Mouse (Mus musculus): ENCODE results near the gene Gnb2. TPM values are rescaled to one million over a fixed set of nuclear protein-coding genes. Genes with fewer than 3 reads are reported as not detected.

Gene Gnb2
- polyA plus RNA-seq, 1 experiment from 2014 or later: 483 TPM

- Histone ChIP-seq H3K9ac (peak overlapping the region; percentile 99), H3K27me3 (no peaks in the 10 kb centered on the region), H3K4me1 (peaks cover 50% of the 10 kb centered on the region), H3K27ac (peak overlapping the region; percentile 7; the same call in 1 of the 2 replicates), H3K4me2 (peak overlapping the region; percentile 93), H3K4me3 (peak overlapping the region; percentile 97), H3K9me3 (replicated peaks) (no peaks in the 10 kb centered on the region), H3K36me3 (ENCODE audit: poor library complexity, severe bottlenecking) (peaks cover 12% of the 10 kb centered on the region)
- WGBS: 82% methylated on average over 11 of the region's 11 CpGs
- ATAC-seq: peak; percentile 16; the same call in 1 of the 2 replicates
These were observed 20.2 kb downstream of the Gnb2 start for GRCm38 (mm10) chr5:137512847-137513794.

- H3K9ac ChIP-seq: peak overlapping the region; percentile 99
- H3K4me3 ChIP-seq: peak overlapping the region; percentile 97
- H3K27ac ChIP-seq: no peak overlapping the region
- H3K4me1 ChIP-seq: peaks cover 50% of the 10 kb centered on the region
- no peak for ATAC-seq
- peak overlapping the region; percentile 93 for H3K4me2 ChIP-seq
- no peaks in the 10 kb centered on the region for H3K27me3 ChIP-seq
- 62% methylated on average over 3 of the region's 3 CpGs for WGBS
- H3K9me3 ChIP-seq (replicated peaks): no peaks in the 10 kb centered on the region
- H3K36me3 ChIP-seq (ENCODE audit: poor library complexity, severe bottlenecking): peaks cover 10% of the 10 kb centered on the region
These were observed 21.6 kb downstream of the Gnb2 start for GRCm38 (mm10) chr5:137511706-137512105.

- peak overlapping the region; percentile 99 for H3K9ac ChIP-seq
- H3K9me3 ChIP-seq (replicated peaks): no peaks in the 10 kb centered on the region
- H3K4me1 ChIP-seq: peaks cover 49% of the 10 kb centered on the region
- H3K4me3 ChIP-seq: peak overlapping the region; percentile 97
- H3K27me3 ChIP-seq: no peaks in the 10 kb centered on the region
- peak; percentile 48 for ATAC-seq
- H3K36me3 ChIP-seq (ENCODE audit: poor library complexity, severe bottlenecking): peaks cover 10% of the 10 kb centered on the region
- peak overlapping the region; percentile 93 for H3K4me2 ChIP-seq
- whole genome bisulfite sequencing: under 1% methylated on average over 39 of the region's 83 CpGs
- H3K27ac ChIP-seq: peak overlapping the region; percentile 89
These were observed 22.5 kb downstream of the Gnb2 start for GRCm38 (mm10) chr5:137510573-137511390.

- Histone ChIP-seq H3K4me1 (peaks cover 43% of the 10 kb centered on the region), H3K27me3 (no peaks in the 10 kb centered on the region), H3K27ac (peak overlapping the region; percentile 89), H3K9me3 (replicated peaks) (no peaks in the 10 kb centered on the region), H3K36me3 (ENCODE audit: poor library complexity, severe bottlenecking) (peaks cover 9% of the 10 kb centered on the region), H3K9ac (peak overlapping the region; percentile 99), H3K4me3 (peak overlapping the region; percentile 97), H3K4me2 (peak overlapping the region; percentile 93)
- WGBS: 1% methylated on average over 36 of the region's 52 CpGs
- peak; percentile 84 for ATAC-seq
These were observed 23.3 kb downstream of the Gnb2 start for GRCm38 (mm10) chr5:137510014-137510501.

- H3K27me3 ChIP-seq: no peaks in the 10 kb centered on the region
- H3K9me3 ChIP-seq (replicated peaks): no peaks in the 10 kb centered on the region
- no peak overlapping the region for H3K4me2 ChIP-seq
- H3K27ac ChIP-seq: no peak overlapping the region
- no peak for ATAC-seq
- H3K4me3 ChIP-seq: no peak overlapping the region
- H3K4me1 ChIP-seq: peaks cover 22% of the 10 kb centered on the region
- H3K9ac ChIP-seq: no peak overlapping the region; the same call in 1 of the 2 replicates
- 81% methylated on average over 6 of the region's 6 CpGs for WGBS
- peaks cover 5% of the 10 kb centered on the region for H3K36me3 ChIP-seq (ENCODE audit: poor library complexity, severe bottlenecking)
These were observed 29.3 kb downstream of the Gnb2 start for GRCm38 (mm10) chr5:137504041-137504440.

- WGBS: under 1% methylated on average over 29 of the region's 30 CpGs
- ATAC-seq: peak; percentile 78
These were observed 30.6 kb downstream of the Gnb2 start for GRCm38 (mm10) chr5:137502667-137503110.

GRCm38 (mm10) chr5:137501709-137502666, 31.3 kb downstream of the Gnb2 start, which contains the start of gene Pop7:
Pop7 (minus strand) TSS chr5:137502518.
- WGBS: 2% methylated on average over 64 of the region's 64 CpGs
- Histone ChIP-seq H3K4me1 (peaks cover 22% of the 10 kb centered on the region), H3K4me3 (peak within 1 kb of the TSS; percentile 65), H3K36me3 (ENCODE audit: poor library complexity, severe bottlenecking) (peaks cover 5% of the 10 kb centered on the region), H3K9ac (peak within 1 kb of the TSS; percentile 81), H3K27ac (peak within 1 kb of the TSS; percentile 96), H3K9me3 (replicated peaks) (no peaks in the 10 kb centered on the region), H3K4me2 (peak within 1 kb of the TSS; percentile 80), H3K27me3 (no peaks in the 10 kb centered on the region)
- peak; percentile 95 for ATAC-seq

More at GRCm38 (mm10) chr5:137502667-137503110, 30.6 kb downstream of the Gnb2 start:
- H3K9me3 ChIP-seq (replicated peaks): no peaks in the 10 kb centered on the region
- peaks cover 5% of the 10 kb centered on the region for H3K36me3 ChIP-seq (ENCODE audit: poor library complexity, severe bottlenecking)
- H3K27me3 ChIP-seq: no peaks in the 10 kb centered on the region
- peak overlapping the region; percentile 64 for H3K4me2 ChIP-seq
- H3K9ac ChIP-seq: peak overlapping the region; percentile 60
- H3K27ac ChIP-seq: peak overlapping the region; percentile 96
- peaks cover 22% of the 10 kb centered on the region for H3K4me1 ChIP-seq
- H3K4me3 ChIP-seq: peak overlapping the region; percentile 65

GRCm38 (mm10) chr5:137500186-137500585, 33.1 kb downstream of the Gnb2 start:
- H3K27me3 ChIP-seq: no peaks in the 10 kb centered on the region
- H3K9me3 ChIP-seq (replicated peaks): no peaks in the 10 kb centered on the region
- no peak overlapping the region for H3K27ac ChIP-seq
- H3K9ac ChIP-seq: no peak overlapping the region
- WGBS: 94% methylated on average over 7 of the region's 7 CpGs
- H3K4me3 ChIP-seq: no peak overlapping the region
- peaks cover 5% of the 10 kb centered on the region for H3K36me3 ChIP-seq (ENCODE audit: poor library complexity, severe bottlenecking)
- no peak for ATAC-seq
- H3K4me2 ChIP-seq: no peak overlapping the region
- peaks cover 22% of the 10 kb centered on the region for H3K4me1 ChIP-seq

- H3K27me3 ChIP-seq: no peaks in the 10 kb centered on the region
- no peaks in the 10 kb centered on the region for H3K36me3 ChIP-seq (ENCODE audit: poor library complexity, severe bottlenecking)
- H3K4me1 ChIP-seq: no peaks in the 10 kb centered on the region
- H3K4me2 ChIP-seq: no peak overlapping the region
- H3K9ac ChIP-seq: no peak overlapping the region
- H3K9me3 ChIP-seq (replicated peaks): no peaks in the 10 kb centered on the region
- H3K27ac ChIP-seq: no peak overlapping the region
- 85% methylated on average over 13 of the region's 13 CpGs for WGBS
- H3K4me3 ChIP-seq: no peak overlapping the region
- ATAC-seq: no peak
These were observed 39.5 kb downstream of the Gnb2 start for GRCm38 (mm10) chr5:137493831-137494230.

- Histone ChIP-seq H3K9me3 (replicated peaks) (no peaks in the 10 kb centered on the region), H3K4me1 (no peaks in the 10 kb centered on the region), H3K27ac (no peak overlapping the region), H3K4me3 (no peak overlapping the region), H3K27me3 (no peaks in the 10 kb centered on the region), H3K4me2 (no peak overlapping the region), H3K36me3 (ENCODE audit: poor library complexity, severe bottlenecking) (no peaks in the 10 kb centered on the region), H3K9ac (no peak overlapping the region)
- WGBS: 70% methylated on average over 4 of the region's 4 CpGs
- ATAC-seq: no peak
These were observed 41.8 kb downstream of the Gnb2 start for GRCm38 (mm10) chr5:137491559-137491958.

GRCm38 (mm10) chr5:137487616-137488015, 45.7 kb downstream of the Gnb2 start:
- Histone ChIP-seq H3K9me3 (replicated peaks) (no peaks in the 10 kb centered on the region), H3K4me3 (no peak overlapping the region), H3K36me3 (ENCODE audit: poor library complexity, severe bottlenecking) (no peaks in the 10 kb centered on the region), H3K27me3 (peaks cover 17% of the 10 kb centered on the region), H3K9ac (no peak overlapping the region), H3K4me2 (no peak overlapping the region), H3K27ac (no peak overlapping the region), H3K4me1 (peaks cover 13% of the 10 kb centered on the region)
- no peak for ATAC-seq
- 89% methylated on average over 7 of the region's 7 CpGs for whole genome bisulfite sequencing
